Mouse (Mus musculus): Measurements from ENCODE around the gene 1700049E17Rik2. TPM values are rescaled to one million over a fixed set of nuclear protein-coding genes. Genes with fewer than 3 reads are reported as not detected.
"Not testable (repeated sequence)": the region's sequence is repeated elsewhere in the genome, so short reads cannot be mapped to it uniquely, and the experiment has no call there.

The 1700049E17Rik2 gene
- total RNA-seq (2014; rRNA removed) (not detected in 2 replicates), polyA plus RNA-seq (2012; rRNA removed) (not detected in 2 replicates)

- H3K79me2 ChIP-seq (ENCODE audit: control insufficient read depth, insufficient read depth, low read length); H3K27ac ChIP-seq (replicated peaks; ENCODE audit: insufficient read depth, low read depth, low read length); DNase-seq (ENCODE audit: extremely low read depth, low read depth, low spot score); H3K36me3 ChIP-seq (ENCODE audit: control insufficient read depth, insufficient read depth, low read length); H3K4me1 ChIP-seq (ENCODE audit: control insufficient read depth, insufficient read depth, low read length); H3K27me3 ChIP-seq (ENCODE audit: control insufficient read depth, insufficient read depth, low read length); H3K9ac ChIP-seq (ENCODE audit: low read depth, low read length); H3K4me3 ChIP-seq (ENCODE audit: insufficient read depth, low read depth, low read length): not testable (repeated sequence)
- no CpG with 5 or more reads among the region's 1 CpGs for WGBS
Measured at GRCm38 (mm10) chr14:41572911-41573310, at the start of gene 1700049E17Rik2. Gene 1700049E17Rik2 (plus strand): TSS chr14:41573211.

GRCm38 (mm10) chr14:41524695-41525094, 48.3 kb upstream of the 1700049E17Rik2 start:
- H3K9ac ChIP-seq (ENCODE audit: low read depth, low read length); H3K27ac ChIP-seq (replicated peaks; ENCODE audit: insufficient read depth, low read depth, low read length); H3K79me2 ChIP-seq (ENCODE audit: control insufficient read depth, insufficient read depth, low read length); H3K4me1 ChIP-seq (ENCODE audit: control insufficient read depth, insufficient read depth, low read length); H3K36me3 ChIP-seq (ENCODE audit: control insufficient read depth, insufficient read depth, low read length); DNase-seq (ENCODE audit: extremely low read depth, low read depth, low spot score); H3K27me3 ChIP-seq (ENCODE audit: control insufficient read depth, insufficient read depth, low read length); H3K4me3 ChIP-seq (ENCODE audit: insufficient read depth, low read depth, low read length): not testable (repeated sequence)
- 68% methylated on average over 1 of the region's 1 CpGs for WGBS

DNA sequence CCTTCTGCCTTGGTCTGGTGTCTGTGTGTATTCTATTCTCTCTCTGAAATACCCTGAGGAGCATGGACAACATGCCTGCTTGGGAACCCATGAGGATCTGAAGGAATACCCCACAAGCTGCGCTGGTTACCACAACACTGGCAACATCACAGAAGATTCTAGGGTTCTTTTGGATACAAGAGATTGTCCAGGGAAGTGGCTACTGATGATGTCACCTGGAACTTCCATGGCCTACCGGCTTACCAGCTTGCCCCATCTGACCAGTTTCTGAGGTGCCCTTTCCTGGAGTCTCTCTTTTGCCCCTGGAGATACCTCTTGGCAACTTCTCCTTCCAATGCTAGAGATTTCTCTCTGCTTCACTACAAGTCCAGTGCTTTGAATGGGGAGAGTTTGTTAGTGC, 17.5 kb upstream of the 1700049E17Rik2 start, which contains the start of gene Gm7970:
Gene Gm7970 (minus strand): TSS at position 101 of the 400 bp plus-strand sequence.
- not testable (repeated sequence) for H3K27me3 ChIP-seq (ENCODE audit: control insufficient read depth, insufficient read depth, low read length); H3K36me3 ChIP-seq (ENCODE audit: control insufficient read depth, insufficient read depth, low read length); H3K27ac ChIP-seq (replicated peaks; ENCODE audit: insufficient read depth, low read depth, low read length); H3K79me2 ChIP-seq (ENCODE audit: control insufficient read depth, insufficient read depth, low read length); H3K4me3 ChIP-seq (ENCODE audit: insufficient read depth, low read depth, low read length); H3K4me1 ChIP-seq (ENCODE audit: control insufficient read depth, insufficient read depth, low read length); DNase-seq (ENCODE audit: extremely low read depth, low read depth, low spot score); H3K9ac ChIP-seq (ENCODE audit: low read depth, low read length)
- WGBS, result no CpG with 5 or more reads among the region's 2 CpGs

DNA sequence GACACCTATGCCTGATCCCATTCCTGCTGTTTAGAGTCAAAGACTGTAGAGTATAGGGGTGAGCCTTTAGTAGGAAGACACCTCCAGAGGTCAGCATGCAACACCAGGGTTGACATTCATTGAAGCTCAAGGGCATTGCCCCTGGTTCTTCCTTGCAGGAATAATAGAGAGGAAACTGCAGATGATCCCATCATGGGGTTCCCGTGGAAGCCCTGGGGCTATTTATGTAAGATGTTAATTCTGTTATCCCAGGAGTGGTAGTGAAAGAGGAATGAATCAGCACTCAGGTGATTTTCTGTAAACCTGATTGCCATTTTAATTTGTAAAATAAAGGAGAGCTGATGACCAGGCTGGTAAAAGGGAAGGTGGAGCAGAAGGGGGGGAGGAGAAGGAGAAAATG, 13.3 kb downstream of the 1700049E17Rik2 start:
- H3K9ac ChIP-seq (ENCODE audit: low read depth, low read length); H3K27me3 ChIP-seq (ENCODE audit: control insufficient read depth, insufficient read depth, low read length); H3K79me2 ChIP-seq (ENCODE audit: control insufficient read depth, insufficient read depth, low read length); H3K36me3 ChIP-seq (ENCODE audit: control insufficient read depth, insufficient read depth, low read length); H3K27ac ChIP-seq (replicated peaks; ENCODE audit: insufficient read depth, low read depth, low read length); DNase-seq (ENCODE audit: extremely low read depth, low read depth, low spot score); H3K4me1 ChIP-seq (ENCODE audit: control insufficient read depth, insufficient read depth, low read length); H3K4me3 ChIP-seq (ENCODE audit: insufficient read depth, low read depth, low read length): not testable (repeated sequence)
- WGBS, result 82% methylated on average over 1 of the region's 1 CpGs

- H3K4me1 ChIP-seq (ENCODE audit: control insufficient read depth, insufficient read depth, low read length); H3K79me2 ChIP-seq (ENCODE audit: control insufficient read depth, insufficient read depth, low read length); H3K4me3 ChIP-seq (ENCODE audit: insufficient read depth, low read depth, low read length); H3K36me3 ChIP-seq (ENCODE audit: control insufficient read depth, insufficient read depth, low read length); H3K27me3 ChIP-seq (ENCODE audit: control insufficient read depth, insufficient read depth, low read length); DNase-seq (ENCODE audit: extremely low read depth, low read depth, low spot score); H3K9ac ChIP-seq (ENCODE audit: low read depth, low read length); H3K27ac ChIP-seq (replicated peaks; ENCODE audit: insufficient read depth, low read depth, low read length): not testable (repeated sequence)
- WGBS, result 91% methylated on average over 15 of the region's 15 CpGs
Measured at GRCm38 (mm10) chr14:41600935-41601334, 27.9 kb downstream of the 1700049E17Rik2 start.

DNA sequence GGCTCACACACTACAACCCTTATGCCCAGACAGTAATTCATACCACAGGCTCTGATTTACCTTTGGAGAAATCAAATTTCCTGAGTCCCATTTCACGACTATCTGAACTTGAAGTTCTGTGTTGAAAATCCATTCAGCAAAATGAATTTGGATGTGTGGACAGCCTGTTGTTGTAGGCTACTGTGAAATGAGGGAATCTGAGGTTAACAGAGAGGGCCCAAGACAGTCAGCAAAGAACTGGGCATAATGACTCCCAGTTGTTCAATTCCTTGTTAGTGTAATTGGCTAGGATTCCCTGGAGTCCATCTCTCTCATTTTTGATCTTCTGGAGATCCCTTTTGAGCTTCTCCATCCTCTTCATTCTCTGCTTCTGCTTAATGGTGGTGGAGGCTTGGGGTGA, 37.7 kb downstream of the 1700049E17Rik2 start:
- H3K9ac ChIP-seq (ENCODE audit: low read depth, low read length); H3K27me3 ChIP-seq (ENCODE audit: control insufficient read depth, insufficient read depth, low read length); H3K4me1 ChIP-seq (ENCODE audit: control insufficient read depth, insufficient read depth, low read length); DNase-seq (ENCODE audit: extremely low read depth, low read depth, low spot score); H3K4me3 ChIP-seq (ENCODE audit: insufficient read depth, low read depth, low read length); H3K36me3 ChIP-seq (ENCODE audit: control insufficient read depth, insufficient read depth, low read length); H3K27ac ChIP-seq (replicated peaks; ENCODE audit: insufficient read depth, low read depth, low read length); H3K79me2 ChIP-seq (ENCODE audit: control insufficient read depth, insufficient read depth, low read length): not testable (repeated sequence)
- 73% methylated on average over 1 of the region's 1 CpGs for WGBS

- H3K4me1 ChIP-seq (ENCODE audit: control insufficient read depth, insufficient read depth, low read length); H3K79me2 ChIP-seq (ENCODE audit: control insufficient read depth, insufficient read depth, low read length); H3K27me3 ChIP-seq (ENCODE audit: control insufficient read depth, insufficient read depth, low read length); H3K4me3 ChIP-seq (ENCODE audit: insufficient read depth, low read depth, low read length); H3K36me3 ChIP-seq (ENCODE audit: control insufficient read depth, insufficient read depth, low read length); H3K9ac ChIP-seq (ENCODE audit: low read depth, low read length); DNase-seq (ENCODE audit: extremely low read depth, low read depth, low spot score); H3K27ac ChIP-seq (replicated peaks; ENCODE audit: insufficient read depth, low read depth, low read length): not testable (repeated sequence)
- 94% methylated on average over 4 of the region's 5 CpGs for WGBS
Measured at GRCm38 (mm10) chr14:41622535-41622934, 49.5 kb downstream of the 1700049E17Rik2 start.

DNA sequence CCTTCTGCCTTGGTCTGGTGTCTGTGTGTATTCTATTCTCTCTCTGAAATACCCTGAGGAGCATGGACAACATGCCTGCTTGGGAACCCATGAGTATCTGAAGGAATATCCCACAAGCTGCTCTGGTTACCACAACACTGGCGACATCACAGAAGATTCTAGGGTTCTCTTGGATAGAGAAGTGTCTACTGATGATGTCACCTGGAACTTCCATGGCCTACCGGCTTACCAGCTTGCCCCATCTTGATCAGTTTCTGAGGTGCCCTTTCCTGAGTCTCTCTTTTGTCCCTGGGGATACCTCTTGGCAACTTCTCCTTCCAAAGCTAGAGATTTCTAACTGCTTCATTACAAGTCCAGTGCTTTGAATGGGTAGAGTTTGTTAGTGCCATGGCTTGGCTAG, 51.5 kb downstream of the 1700049E17Rik2 start, which contains the start of gene Gm3072:
Gene Gm3072 (minus strand): TSS at position 101 of the 400 bp plus-strand sequence.
- H3K36me3 ChIP-seq (ENCODE audit: control insufficient read depth, insufficient read depth, low read length); H3K4me3 ChIP-seq (ENCODE audit: insufficient read depth, low read depth, low read length); H3K9ac ChIP-seq (ENCODE audit: low read depth, low read length); H3K27me3 ChIP-seq (ENCODE audit: control insufficient read depth, insufficient read depth, low read length); H3K27ac ChIP-seq (replicated peaks; ENCODE audit: insufficient read depth, low read depth, low read length); DNase-seq (ENCODE audit: extremely low read depth, low read depth, low spot score); H3K79me2 ChIP-seq (ENCODE audit: control insufficient read depth, insufficient read depth, low read length); H3K4me1 ChIP-seq (ENCODE audit: control insufficient read depth, insufficient read depth, low read length): not testable (repeated sequence)
- WGBS, result 79% methylated on average over 1 of the region's 2 CpGs

DNA sequence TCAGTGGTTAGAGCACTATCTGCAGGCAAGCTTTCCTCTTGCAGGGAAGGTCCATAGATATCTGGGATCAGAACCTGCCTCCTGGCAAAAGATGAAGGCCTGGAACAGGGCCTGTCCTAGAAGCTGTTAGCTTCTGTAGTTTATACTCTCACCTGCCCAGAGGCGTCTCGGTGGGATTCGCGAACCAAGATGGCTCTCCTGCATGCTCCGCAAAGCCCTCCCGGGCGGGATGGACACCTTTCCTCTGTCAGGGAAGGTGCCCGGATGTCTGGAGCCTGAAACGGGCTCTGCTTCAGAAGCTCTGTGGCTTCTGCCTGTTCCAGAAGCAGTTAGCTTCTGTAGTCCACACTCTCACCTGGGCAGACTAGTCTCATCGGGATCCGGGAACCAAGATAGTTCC, 57.1 kb downstream of the 1700049E17Rik2 start:
- not testable (repeated sequence) for H3K27me3 ChIP-seq (ENCODE audit: control insufficient read depth, insufficient read depth, low read length); H3K79me2 ChIP-seq (ENCODE audit: control insufficient read depth, insufficient read depth, low read length); DNase-seq (ENCODE audit: extremely low read depth, low read depth, low spot score); H3K4me1 ChIP-seq (ENCODE audit: control insufficient read depth, insufficient read depth, low read length); H3K27ac ChIP-seq (replicated peaks; ENCODE audit: insufficient read depth, low read depth, low read length); H3K4me3 ChIP-seq (ENCODE audit: insufficient read depth, low read depth, low read length); H3K9ac ChIP-seq (ENCODE audit: low read depth, low read length); H3K36me3 ChIP-seq (ENCODE audit: control insufficient read depth, insufficient read depth, low read length)
- WGBS, result 95% methylated on average over 10 of the region's 11 CpGs
